Mouse (Mus musculus) mouse embryonic stem cell (cell line): ENCODE results near the gene Susd3.

Source experiments
- in situ Hi-C, 2 experiments: fragments of 300-500 bp; cut with MboI; formaldehyde crosslinking; loops; 1 replicate in 1 of 2; 3 replicates in 1 of 2; pipeline ENCODE4 v1.14.3; 2019 to 2020; ENCODE audit warnings: low sequenced_read_pairs in 2 of 2, low pct_unique_long_range_greater_than_20kb in 1 of 2, mixed read lengths in 1 of 2; ENCODE audit not compliant: unreplicated experiment in 1 of 2

Susd3 gene

GRCm38 (mm10) chr13:49192156-49192855 is 56.2 kb downstream of the Susd3 start:
- in situ Hi-C loops = no loop called here

- in situ Hi-C loops = no loop called here
These were observed 56.9 kb downstream of the Susd3 start for GRCm38 (mm10) chr13:49191673-49192035.

- in situ Hi-C loops = no loop called here
These were observed 57.4 kb downstream of the Susd3 start for GRCm38 (mm10) chr13:49190876-49191672.

GRCm38 (mm10) chr13:49189970-49190870 is 58.3 kb downstream of the Susd3 start:
- in situ Hi-C loops = no loop called here

- in situ Hi-C loops = no loop called here
These were observed 59.5 kb downstream of the Susd3 start for GRCm38 (mm10) chr13:49188966-49189360.

GRCm38 (mm10) chr13:49188219-49188965 is 60.1 kb downstream of the Susd3 start:
- in situ Hi-C loops = no loop called here

GRCm38 (mm10) chr13:49187288-49188218 is 61.0 kb downstream of the Susd3 start, which contains the start of gene Ninj1:
Ninj1 (plus strand) TSS chr13:49187485.
- in situ Hi-C loops = no loop called here

GRCm38 (mm10) chr13:49186798-49187287 is 61.7 kb downstream of the Susd3 start:
- in situ Hi-C loops = no loop called here

- in situ Hi-C loops = no loop called here
These were observed 64.9 kb downstream of the Susd3 start for GRCm38 (mm10) chr13:49183646-49184045.

GRCm38 (mm10) chr13:49183161-49183560 is 65.3 kb downstream of the Susd3 start:
- in situ Hi-C loops = no loop called here

- in situ Hi-C loops = no loop called here
These were observed 67.0 kb downstream of the Susd3 start for GRCm38 (mm10) chr13:49181411-49181984.

- in situ Hi-C loops = no loop called here
These were observed 67.8 kb downstream of the Susd3 start for GRCm38 (mm10) chr13:49180691-49181090.
